Mouse (Mus musculus): ENCODE measurements at regions not wholly inside any gene's neighbourhood (a gene's known extent, or its start where the extent isn't known, plus 50 kb on each side); places are given as distances from the start of the nearest gene placed in this dataset.

DNA sequence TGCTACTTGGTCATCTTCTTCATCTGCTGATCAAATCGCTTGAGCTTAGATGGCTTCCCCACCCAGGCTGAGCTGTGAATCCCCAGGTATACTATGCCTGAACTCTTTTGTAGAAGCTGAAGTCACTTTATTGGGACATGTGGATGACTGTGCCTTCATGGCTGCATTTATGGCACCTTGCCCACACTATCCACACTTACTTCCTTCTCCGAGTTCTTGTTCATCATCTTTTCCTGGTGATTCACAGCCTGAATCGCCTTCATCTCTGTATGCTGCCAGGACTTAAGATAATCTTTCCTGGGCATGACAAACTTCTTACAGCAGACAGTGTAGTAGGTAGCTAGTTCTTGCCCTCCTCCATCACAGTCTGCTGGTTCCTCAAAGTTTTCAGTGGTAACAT is 248.1 kb upstream of the Rack1 start:
- no peak for ATAC-seq (ENCODE audit: low FRiP score, low TSS enrichment)
- H3K4me1 ChIP-seq (ENCODE audit: insufficient read depth, low read length): no peaks in the 10 kb centered on the region
- 90% methylated on average over 3 of the region's 3 CpGs for WGBS

DNA sequence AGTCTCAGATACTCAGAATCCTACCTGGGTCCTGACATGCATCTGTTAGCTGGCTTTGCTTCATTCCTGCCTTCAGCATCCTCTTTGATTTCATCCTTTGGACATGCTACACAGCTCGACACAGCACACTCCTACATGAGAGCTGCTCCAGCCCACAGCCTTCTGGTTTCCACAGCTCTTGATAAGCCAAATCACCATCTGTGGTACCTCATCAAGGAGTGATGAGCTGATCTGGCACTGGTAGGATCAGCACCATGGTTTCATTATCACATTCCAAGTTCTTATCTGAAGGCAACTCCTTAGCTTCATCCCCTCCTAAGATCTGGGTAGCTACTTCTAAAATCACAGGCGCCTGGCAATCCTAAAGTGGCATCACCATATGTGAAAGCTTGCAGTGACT is 248.9 kb upstream of the Rack1 start:
- 84% methylated on average over 2 of the region's 2 CpGs for WGBS
- ATAC-seq (ENCODE audit: low FRiP score, low TSS enrichment): no peak
- Histone ChIP-seq H3K4me3 (ENCODE audit: low read length) (no peak overlapping the region), H3K27ac (ENCODE audit: low read length) (no peak overlapping the region), H3K27me3 (ENCODE audit: insufficient read depth, low read length) (no peaks in the 10 kb centered on the region), H3K4me2 (replicated peaks; ENCODE audit: low read depth, low read length) (no peak overlapping the region), H3K9ac (replicated peaks; ENCODE audit: low read length) (no peak overlapping the region), H3K4me1 (ENCODE audit: insufficient read depth, low read length) (no peaks in the 10 kb centered on the region), H3K9me3 (ENCODE audit: low read length) (no peaks in the 10 kb centered on the region), H3K36me3 (ENCODE audit: insufficient read depth, low read length) (no peaks in the 10 kb centered on the region)

More for the DNA sequence above, 248.1 kb upstream of the Rack1 start:
- no peak overlapping the region for H3K9ac ChIP-seq (replicated peaks; ENCODE audit: low read length)
- no peak overlapping the region for H3K4me3 ChIP-seq (ENCODE audit: low read length)
- no peak overlapping the region for H3K27ac ChIP-seq (ENCODE audit: low read length)
- H3K4me2 ChIP-seq (replicated peaks; ENCODE audit: low read depth, low read length): no peak overlapping the region
- no peaks in the 10 kb centered on the region for H3K36me3 ChIP-seq (ENCODE audit: insufficient read depth, low read length)
- H3K27me3 ChIP-seq (ENCODE audit: insufficient read depth, low read length): no peaks in the 10 kb centered on the region
- H3K9me3 ChIP-seq (ENCODE audit: low read length): no peaks in the 10 kb centered on the region

DNA sequence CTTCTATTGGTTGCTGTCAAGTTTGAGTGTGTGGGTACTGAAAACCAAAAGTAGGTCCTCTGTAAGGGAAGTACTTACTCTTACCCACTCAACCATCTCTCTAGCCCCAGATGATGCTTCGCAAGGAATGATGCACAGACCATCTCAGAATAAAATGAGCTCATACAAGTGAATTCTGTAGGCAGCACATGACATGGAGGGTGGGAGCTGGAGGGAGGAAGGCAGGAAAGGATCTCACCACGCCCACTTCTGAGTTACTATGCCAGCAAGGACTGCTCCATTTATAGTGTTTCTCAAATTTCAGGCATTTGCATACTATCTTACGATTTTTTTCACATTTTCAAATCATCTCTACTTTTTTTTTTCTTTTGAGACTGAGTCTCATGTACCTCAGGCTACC is 273.8 kb upstream of the Rack1 start:
- Histone ChIP-seq H3K27ac (ENCODE audit: low read length) (no peak overlapping the region), H3K4me1 (ENCODE audit: insufficient read depth, low read length) (no peaks in the 10 kb centered on the region), H3K9me3 (ENCODE audit: low read length) (no peaks in the 10 kb centered on the region), H3K4me2 (replicated peaks; ENCODE audit: low read depth, low read length) (no peak overlapping the region), H3K4me3 (ENCODE audit: low read length) (no peak overlapping the region), H3K36me3 (ENCODE audit: insufficient read depth, low read length) (no peaks in the 10 kb centered on the region), H3K9ac (replicated peaks; ENCODE audit: low read length) (no peak overlapping the region), H3K27me3 (ENCODE audit: insufficient read depth, low read length) (no peaks in the 10 kb centered on the region)
- WGBS: 79% methylated on average over 3 of the region's 3 CpGs
- no peak for ATAC-seq (ENCODE audit: low FRiP score, low TSS enrichment)

DNA sequence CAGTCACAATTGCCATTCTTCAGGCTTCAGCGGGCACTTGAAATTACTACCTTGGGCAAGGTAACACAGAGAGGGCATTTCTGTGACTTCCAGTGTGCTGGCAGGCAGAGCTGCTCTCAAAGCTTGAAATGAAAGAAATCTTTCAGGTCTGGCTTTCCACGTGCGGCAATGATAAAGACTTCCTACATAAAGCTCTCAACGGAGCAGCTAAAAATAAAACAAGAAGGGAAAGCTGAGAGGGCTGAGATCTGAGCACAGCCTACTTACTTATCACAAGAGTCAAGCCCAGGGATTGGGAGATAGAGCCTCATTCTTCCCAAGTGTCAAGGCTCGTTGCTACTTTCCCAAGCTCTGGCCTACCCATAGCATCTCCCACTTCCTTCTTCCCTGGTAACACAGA is 274.6 kb upstream of the Rack1 start:
- ATAC-seq (ENCODE audit: low FRiP score, low TSS enrichment): no peak

DNA sequence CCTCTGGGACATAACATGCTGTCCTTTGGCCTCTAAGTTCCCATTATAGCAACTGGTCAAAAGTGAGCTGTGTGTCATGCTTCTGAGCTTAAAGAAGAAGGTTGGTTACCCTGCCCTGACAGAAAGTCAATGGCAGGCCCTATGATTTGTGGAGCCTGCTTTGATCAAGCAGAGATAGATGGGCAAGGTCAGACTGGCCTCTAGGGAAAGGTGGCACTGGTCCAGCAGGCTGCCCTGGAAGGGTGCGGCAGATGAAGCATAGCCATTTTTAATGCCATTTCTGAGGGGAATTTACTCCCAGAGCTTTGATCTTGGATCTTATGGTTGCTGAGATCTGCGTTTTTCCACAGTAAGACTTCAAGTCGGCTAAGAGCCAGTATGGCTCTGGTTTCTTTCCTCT is 293.2 kb upstream of the Rack1 start:
- Histone ChIP-seq H3K27ac (ENCODE audit: low read length) (no peak overlapping the region), H3K4me1 (ENCODE audit: insufficient read depth, low read length) (no peaks in the 10 kb centered on the region), H3K9me3 (ENCODE audit: low read length) (no peaks in the 10 kb centered on the region), H3K36me3 (ENCODE audit: insufficient read depth, low read length) (no peaks in the 10 kb centered on the region), H3K4me3 (ENCODE audit: low read length) (no peak overlapping the region), H3K9ac (replicated peaks; ENCODE audit: low read length) (no peak overlapping the region), H3K4me2 (replicated peaks; ENCODE audit: low read depth, low read length) (no peak overlapping the region), H3K27me3 (ENCODE audit: insufficient read depth, low read length) (no peaks in the 10 kb centered on the region)
- 62% methylated on average over 3 of the region's 3 CpGs for WGBS
- no peak for ATAC-seq (ENCODE audit: low FRiP score, low TSS enrichment)

More for the DNA sequence above, 274.6 kb upstream of the Rack1 start:
- Histone ChIP-seq H3K4me3 (ENCODE audit: low read length) (no peak overlapping the region), H3K9me3 (ENCODE audit: low read length) (no peaks in the 10 kb centered on the region), H3K9ac (replicated peaks; ENCODE audit: low read length) (no peak overlapping the region), H3K4me2 (replicated peaks; ENCODE audit: low read depth, low read length) (no peak overlapping the region), H3K27ac (ENCODE audit: low read length) (no peak overlapping the region), H3K27me3 (ENCODE audit: insufficient read depth, low read length) (no peaks in the 10 kb centered on the region), H3K4me1 (ENCODE audit: insufficient read depth, low read length) (no peaks in the 10 kb centered on the region), H3K36me3 (ENCODE audit: insufficient read depth, low read length) (no peaks in the 10 kb centered on the region)
- WGBS: 69% methylated on average over 5 of the region's 5 CpGs

DNA sequence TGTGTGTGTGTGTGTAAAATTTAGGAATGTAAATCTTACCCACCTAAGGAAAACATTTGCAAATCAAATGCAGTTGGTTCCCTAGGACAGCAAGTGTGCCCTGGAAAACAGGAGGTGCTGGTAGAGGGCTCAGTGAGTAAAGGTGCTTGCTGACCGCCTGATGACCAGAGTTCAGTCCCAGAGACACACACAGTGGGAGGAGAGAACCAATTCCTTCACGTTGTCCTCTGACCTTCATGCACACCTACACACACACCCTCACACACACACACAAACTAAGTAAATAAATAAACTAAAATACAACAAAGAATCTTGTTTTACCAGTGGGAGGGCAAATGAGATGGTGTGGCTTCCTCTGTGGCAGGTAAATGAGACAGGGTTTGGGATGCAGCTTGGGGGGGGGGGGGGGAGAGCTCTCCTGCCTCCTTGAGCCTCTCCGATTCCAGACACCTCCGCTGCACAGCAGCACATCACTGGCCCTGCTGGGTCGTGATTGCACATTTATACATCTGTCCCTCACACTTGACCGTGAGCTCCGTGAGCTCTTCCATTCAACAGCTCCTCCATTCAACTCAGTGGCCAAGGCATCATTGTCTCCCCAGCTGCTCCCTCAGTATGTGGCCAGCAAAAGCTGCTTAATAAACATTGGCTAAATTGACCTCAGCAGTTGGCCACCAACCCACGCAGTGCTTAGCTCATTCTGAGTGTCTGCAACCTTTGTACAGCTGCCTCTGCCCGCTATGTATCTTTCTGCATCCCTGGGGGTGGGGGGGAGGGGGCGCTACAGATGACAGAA is 297.9 kb upstream of the Rack1 start:
- Histone ChIP-seq H3K27ac (ENCODE audit: low read length) (no peak overlapping the region), H3K4me2 (replicated peaks; ENCODE audit: low read depth, low read length) (no peak overlapping the region), H3K9me3 (ENCODE audit: low read length) (no peaks in the 10 kb centered on the region), H3K36me3 (ENCODE audit: insufficient read depth, low read length) (no peaks in the 10 kb centered on the region), H3K4me1 (ENCODE audit: insufficient read depth, low read length) (no peaks in the 10 kb centered on the region), H3K9ac (replicated peaks; ENCODE audit: low read length) (no peak overlapping the region), H3K4me3 (ENCODE audit: low read length) (no peak overlapping the region), H3K27me3 (ENCODE audit: insufficient read depth, low read length) (no peaks in the 10 kb centered on the region)
- ATAC-seq (ENCODE audit: low FRiP score, low TSS enrichment): no peak
- WGBS: 60% methylated on average over 10 of the region's 10 CpGs

- no peak overlapping the region for H3K9ac ChIP-seq (replicated peaks; ENCODE audit: low read length)
- H3K4me2 ChIP-seq (replicated peaks; ENCODE audit: low read depth, low read length): no peak overlapping the region
- no peak for ATAC-seq (ENCODE audit: low FRiP score, low TSS enrichment)
- no peaks in the 10 kb centered on the region for H3K36me3 ChIP-seq (ENCODE audit: insufficient read depth, low read length)
- H3K27ac ChIP-seq (ENCODE audit: low read length): no peak overlapping the region
- WGBS: 88% methylated on average over 1 of the region's 1 CpGs
- no peaks in the 10 kb centered on the region for H3K9me3 ChIP-seq (ENCODE audit: low read length)
- no peak overlapping the region for H3K4me3 ChIP-seq (ENCODE audit: low read length)
- no peaks in the 10 kb centered on the region for H3K4me1 ChIP-seq (ENCODE audit: insufficient read depth, low read length)
- no peaks in the 10 kb centered on the region for H3K27me3 ChIP-seq (ENCODE audit: insufficient read depth, low read length)
These were observed 301.1 kb upstream of the Rack1 start for GRCm38 (mm10) chr11:48499057-48499456.

DNA sequence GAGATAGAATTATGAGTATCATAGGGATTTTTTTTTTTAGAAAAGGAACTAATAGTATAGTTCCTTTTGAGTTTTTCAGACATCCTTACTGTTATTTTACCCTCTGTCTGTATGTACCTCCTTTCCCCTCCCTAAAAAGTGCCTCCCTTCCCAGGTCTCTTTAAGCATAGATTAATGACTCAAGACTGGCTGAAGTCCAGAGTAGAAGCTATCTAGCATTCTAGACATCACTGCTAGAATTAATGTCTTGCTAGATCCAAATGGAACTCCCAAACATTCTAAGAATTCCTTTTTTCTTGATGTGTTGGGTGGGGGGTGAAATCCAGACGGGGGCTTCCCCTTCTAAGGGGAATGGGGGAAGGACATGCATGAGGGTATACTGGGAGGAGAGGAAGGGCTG is 311.8 kb upstream of the Rack1 start:
- no peaks in the 10 kb centered on the region for H3K9me3 ChIP-seq (ENCODE audit: low read length)
- no peak overlapping the region for H3K27ac ChIP-seq (ENCODE audit: low read length)
- H3K4me1 ChIP-seq (ENCODE audit: insufficient read depth, low read length): no peaks in the 10 kb centered on the region
- H3K36me3 ChIP-seq (ENCODE audit: insufficient read depth, low read length): no peaks in the 10 kb centered on the region
- no peaks in the 10 kb centered on the region for H3K27me3 ChIP-seq (ENCODE audit: insufficient read depth, low read length)
- H3K4me3 ChIP-seq (ENCODE audit: low read length): no peak overlapping the region
- no peak overlapping the region for H3K9ac ChIP-seq (replicated peaks; ENCODE audit: low read length)
- H3K4me2 ChIP-seq (replicated peaks; ENCODE audit: low read depth, low read length): no peak overlapping the region
- WGBS: 47% methylated on average over 1 of the region's 1 CpGs
- no peak for ATAC-seq (ENCODE audit: low FRiP score, low TSS enrichment)

- H3K27ac ChIP-seq (ENCODE audit: low read length): no peak overlapping the region
- H3K36me3 ChIP-seq (ENCODE audit: insufficient read depth, low read length): no peaks in the 10 kb centered on the region
- 40% methylated on average over 4 of the region's 4 CpGs for WGBS
- no peak overlapping the region for H3K4me3 ChIP-seq (ENCODE audit: low read length)
- H3K4me2 ChIP-seq (replicated peaks; ENCODE audit: low read depth, low read length): no peak overlapping the region
- H3K9me3 ChIP-seq (ENCODE audit: low read length): no peaks in the 10 kb centered on the region
- H3K4me1 ChIP-seq (ENCODE audit: insufficient read depth, low read length): no peaks in the 10 kb centered on the region
- no peak overlapping the region for H3K9ac ChIP-seq (replicated peaks; ENCODE audit: low read length)
- no peaks in the 10 kb centered on the region for H3K27me3 ChIP-seq (ENCODE audit: insufficient read depth, low read length)
- no peak for ATAC-seq (ENCODE audit: low FRiP score, low TSS enrichment)
These were observed 336.1 kb upstream of the Rack1 start for GRCm38 (mm10) chr11:48464036-48464435.

DNA sequence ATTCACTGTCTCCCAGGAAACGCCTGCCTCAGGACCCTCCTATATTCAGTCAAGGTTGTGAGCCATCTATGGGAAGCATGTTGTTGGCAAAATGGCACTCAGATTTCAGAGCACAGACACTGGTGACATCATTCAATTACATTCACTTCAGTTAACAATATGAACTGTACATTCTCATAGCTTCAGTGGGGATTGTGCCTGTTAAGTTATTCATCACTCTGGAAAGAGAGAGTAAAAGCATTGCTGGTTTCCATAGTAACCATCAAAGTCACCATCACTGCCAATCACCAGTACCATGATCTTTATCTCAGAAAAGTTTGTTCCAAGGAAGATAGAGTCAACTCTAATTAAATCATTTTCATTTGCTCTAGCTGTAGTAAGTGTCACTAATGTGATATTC is 350.2 kb upstream of the Rack1 start:
- ATAC-seq (ENCODE audit: low FRiP score, low TSS enrichment): no peak
- Histone ChIP-seq H3K27me3 (ENCODE audit: insufficient read depth, low read length) (no peaks in the 10 kb centered on the region), H3K4me2 (replicated peaks; ENCODE audit: low read depth, low read length) (no peak overlapping the region), H3K4me1 (ENCODE audit: insufficient read depth, low read length) (no peaks in the 10 kb centered on the region), H3K9ac (replicated peaks; ENCODE audit: low read length) (no peak overlapping the region), H3K4me3 (ENCODE audit: low read length) (no peak overlapping the region), H3K27ac (ENCODE audit: low read length) (no peak overlapping the region), H3K36me3 (ENCODE audit: insufficient read depth, low read length) (no peaks in the 10 kb centered on the region), H3K9me3 (ENCODE audit: low read length) (no peaks in the 10 kb centered on the region)
- 95% methylated on average over 1 of the region's 1 CpGs for WGBS
